Mouse (Mus musculus) kidney, embryonic 16.5 days (tissue): Measurements from ENCODE around the gene Lexm. TPM values are rescaled to one million over a fixed set of nuclear protein-coding genes. Genes with fewer than 3 reads are reported as not detected.
A peak's percentile ranks its signal among the peaks of the same experiment; 100 is the strongest.

Source experiments
- ATAC-seq: fragments of 200-750 bp; cut with Nextera tagmentation; 2 replicates; pipeline ENCODE4 v1.8.0; 2017; ENCODE audit warnings: moderate TSS enrichment; ENCODE audit not compliant: low FRiP score, low TSS enrichment
- H3K27ac ChIP-seq: fragments of 300-500 bp; sonication (generic); 2 replicates; pipeline ENCODE4 v1.5.1; 2014; ENCODE audit warnings: low read length
- H3K27me3 ChIP-seq: fragments of 300-500 bp; sonication (generic); 2 replicates; pipeline ENCODE4 v1.6.1; 2014; ENCODE audit warnings: low read length, control low read depth, mixed read lengths; ENCODE audit not compliant: insufficient read depth
- H3K36me3 ChIP-seq: fragments of 300-500 bp; sonication (generic); 2 replicates; pipeline ENCODE4 v1.6.1; 2014; ENCODE audit warnings: low read length, control low read depth, mixed read lengths; ENCODE audit not compliant: insufficient read depth
- H3K4me1 ChIP-seq: fragments of 300-500 bp; sonication (generic); 2 replicates; pipeline ENCODE4 v1.6.1; 2014; ENCODE audit warnings: low read length, control low read depth, mixed read lengths; ENCODE audit not compliant: insufficient read depth
- H3K4me2 ChIP-seq: fragments of 300-500 bp; sonication (generic); replicated peaks from 2 replicates; pipeline ENCODE4 v1.6.1; 2014; ENCODE audit warnings: low read depth, low read length
- H3K4me3 ChIP-seq: fragments of 300-500 bp; sonication (generic); 2 replicates; pipeline ENCODE4 v1.5.1; 2014; ENCODE audit warnings: mild to moderate bottlenecking, low read length
- H3K9ac ChIP-seq: fragments of 300-500 bp; sonication (generic); replicated peaks from 2 replicates; pipeline ENCODE4 v1.6.1; 2014; ENCODE audit warnings: low read length
- H3K9me3 ChIP-seq: fragments of 300-500 bp; sonication (generic); 2 replicates; pipeline ENCODE4 v1.6.1; 2016; ENCODE audit warnings: low read length, control low read depth
- WGBS: fragments of 180-500 bp; shearing (Covaris S2); extraction: QIAGEN DNeasy Blood & Tissue Kit; methylation state at CpG from one replicate; pipeline ENCODE4 v1.1.7; 2014; 5-methylcytosine and 5-hydroxymethylcytosine counted together
- polyA plus RNA-seq: library from polyadenylated mRNA; unstranded; fragments of >200 nt; fragmentation: Nextera tagmentation; extraction: Ambion mirVana; gene quantifications from 2 replicates; pipeline ENCODE4 v1.2.1, GENCODE M21; 2015

The Lexm gene
- polyA plus RNA-seq, 1 experiment from 2014 or later = not detected

DNA sequence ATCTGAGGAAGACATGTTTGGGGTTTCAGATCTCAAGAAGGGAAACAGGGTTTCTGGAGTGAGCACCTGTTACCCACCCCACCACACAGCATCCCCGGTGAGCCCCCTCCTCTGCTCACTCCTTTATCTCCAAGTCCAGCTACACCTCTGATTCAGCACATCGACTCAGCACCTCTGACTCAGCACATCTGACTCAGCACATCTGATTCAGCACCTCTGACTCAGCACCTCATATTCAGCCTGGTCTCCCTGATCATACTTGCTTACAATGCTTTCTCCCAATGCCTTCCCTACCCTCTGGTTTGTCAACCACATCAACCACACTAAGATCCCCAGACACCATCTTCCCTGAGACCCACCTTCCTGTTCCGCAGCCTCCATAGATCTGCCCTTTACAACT, 3.5 kb downstream of the Lexm start:
- Histone ChIP-seq H3K27ac (no peak overlapping the region), H3K4me1 (peaks cover 6% of the 10 kb centered on the region)

DNA sequence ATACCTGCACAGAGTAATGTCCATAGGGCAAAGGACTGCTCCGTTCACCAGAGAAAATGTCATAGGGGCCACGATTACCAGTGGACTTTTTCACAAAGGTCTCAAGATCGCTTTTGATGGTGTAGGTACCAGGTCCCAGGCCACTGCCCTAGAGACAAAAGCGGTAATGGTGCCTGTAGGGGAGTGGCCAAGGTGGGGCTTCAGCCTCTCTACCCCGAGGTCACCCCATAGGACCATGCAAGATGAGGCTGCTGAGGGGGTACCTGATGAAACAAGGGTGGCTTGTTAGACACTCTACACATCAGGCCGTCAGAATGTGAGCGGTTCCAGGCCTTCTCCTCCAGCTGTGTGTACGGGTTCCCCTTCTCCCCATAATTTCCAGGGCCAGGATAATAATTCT, 3.9 kb downstream of the Lexm start:
- H3K9ac ChIP-seq = no peak overlapping the region
- H3K4me2 ChIP-seq = no peak overlapping the region
- H3K27me3 ChIP-seq = no peaks in the 10 kb centered on the region
- no peaks in the 10 kb centered on the region for H3K9me3 ChIP-seq
- ATAC-seq = no peak
- H3K4me3 ChIP-seq = no peak overlapping the region
- 81% methylated on average over 8 of the region's 8 CpGs for WGBS
- H3K4me1 ChIP-seq = peaks cover 6% of the 10 kb centered on the region
- H3K27ac ChIP-seq = no peak overlapping the region
- no peaks in the 10 kb centered on the region for H3K36me3 ChIP-seq

More for the DNA sequence above, 3.5 kb downstream of the Lexm start:
- ATAC-seq = no peak
- Histone ChIP-seq H3K4me3 (no peak overlapping the region), H3K9ac (no peak overlapping the region), H3K4me2 (no peak overlapping the region), H3K36me3 (no peaks in the 10 kb centered on the region), H3K27me3 (no peaks in the 10 kb centered on the region), H3K9me3 (no peaks in the 10 kb centered on the region)
- 74% methylated on average over 3 of the region's 3 CpGs for WGBS

DNA sequence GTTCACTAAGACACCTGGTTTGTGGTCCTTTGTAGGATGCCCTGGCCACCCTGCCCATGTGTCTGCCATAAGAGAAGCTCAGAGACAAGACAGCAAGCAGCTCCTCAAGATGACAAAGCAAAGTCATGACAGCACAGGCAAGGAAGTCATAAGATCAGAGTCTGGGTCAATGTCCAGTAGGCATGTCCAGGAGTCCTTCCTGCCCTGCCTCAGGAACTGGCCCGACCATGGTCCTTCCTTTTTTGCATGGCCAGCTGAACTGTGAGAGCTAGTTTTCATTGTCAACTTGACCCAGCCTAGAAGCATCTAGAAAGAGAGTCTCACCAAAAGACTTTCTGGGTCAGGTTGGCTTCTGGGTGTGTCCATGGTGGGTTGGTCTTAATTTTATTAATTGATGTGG, 9.1 kb downstream of the Lexm start:
- Histone ChIP-seq H3K9ac (no peak overlapping the region), H3K4me3 (no peak overlapping the region), H3K9me3 (no peaks in the 10 kb centered on the region), H3K4me1 (no peaks in the 10 kb centered on the region), H3K27ac (no peak overlapping the region), H3K36me3 (no peaks in the 10 kb centered on the region), H3K27me3 (no peaks in the 10 kb centered on the region), H3K4me2 (no peak overlapping the region)
- 93% methylated on average over 1 of the region's 1 CpGs for WGBS
- ATAC-seq = no peak

DNA sequence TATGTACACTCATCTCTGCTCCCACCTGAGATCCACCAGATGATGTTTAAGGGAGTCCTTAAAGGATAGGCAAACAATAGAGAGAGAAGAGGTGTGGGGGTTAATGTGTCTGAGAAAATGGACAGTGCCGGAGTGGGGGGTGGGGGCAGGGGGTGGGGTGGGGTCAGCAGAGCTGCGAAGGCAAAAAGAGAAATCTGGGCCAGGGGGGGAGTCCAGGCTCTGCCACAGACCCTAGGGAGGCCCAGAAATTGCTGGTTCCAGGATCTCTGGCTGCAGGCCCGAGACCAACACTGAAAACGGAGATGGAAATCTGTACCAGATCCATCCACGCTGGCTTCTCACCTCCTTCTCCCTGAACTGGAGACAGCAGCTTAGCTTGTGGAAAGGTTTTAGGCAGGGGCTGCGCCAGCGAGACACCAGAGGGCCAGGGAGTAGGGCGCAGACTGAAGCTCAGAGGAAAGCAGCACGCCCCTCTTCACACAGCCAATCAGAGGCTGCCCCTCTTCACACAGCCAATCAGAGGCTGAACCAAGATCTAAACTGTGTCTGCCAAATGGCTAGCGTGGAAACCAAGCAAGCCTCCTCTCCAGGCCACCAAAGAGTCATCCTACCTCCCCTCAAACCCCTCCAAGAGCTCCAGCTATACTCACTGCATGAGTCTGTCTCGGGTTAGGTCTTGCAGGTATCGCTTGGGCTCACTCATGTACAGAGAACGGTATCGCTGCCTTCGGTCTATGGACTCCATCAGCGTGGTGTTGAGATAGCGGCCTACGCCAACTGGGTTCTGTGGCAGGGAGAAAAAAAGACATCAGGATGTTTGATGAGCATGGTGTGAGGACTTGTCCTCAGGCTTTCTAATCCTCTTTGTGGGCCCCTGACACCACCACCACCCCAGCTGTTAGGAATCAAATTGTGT, 10.1 kb downstream of the Lexm start:
- Histone ChIP-seq H3K9ac (0 out of 2 replicates have a peak overlapping the region, but pooled peaks have one; percentile 44), H3K36me3 (no peaks in the 10 kb centered on the region), H3K27me3 (no peaks in the 10 kb centered on the region), H3K4me3 (no peak overlapping the region), H3K4me2 (peak overlapping the region; percentile 15; the same call in 1 of the 2 replicates), H3K9me3 (peaks cover 2% of the 10 kb centered on the region; the same call in 1 of the 2 replicates), H3K4me1 (no peaks in the 10 kb centered on the region), H3K27ac (no peak overlapping the region)
- WGBS = 42% methylated on average over 18 of the region's 18 CpGs
- peak; percentile 91 for ATAC-seq

DNA sequence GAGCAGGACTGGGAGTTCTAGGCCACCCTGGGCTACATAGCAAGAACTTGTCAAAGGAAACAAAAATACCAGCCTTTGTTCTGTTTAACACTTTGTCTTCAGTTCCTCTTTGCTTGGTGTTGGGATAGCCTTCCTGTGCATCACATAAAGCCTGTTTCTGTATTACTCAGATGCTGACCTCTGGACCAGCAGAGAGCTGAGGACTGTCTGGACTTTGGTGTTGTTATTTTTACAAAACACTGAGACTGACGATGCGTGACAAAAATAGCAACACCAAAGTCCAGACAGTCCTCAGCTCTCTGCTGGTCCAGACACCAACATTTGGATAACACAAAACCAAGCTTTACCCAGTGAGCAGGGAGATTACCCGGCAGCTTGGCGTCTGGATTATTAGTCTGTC, 16.3 kb downstream of the Lexm start:
- Histone ChIP-seq H3K4me1 (no peaks in the 10 kb centered on the region), H3K9me3 (peaks cover 4% of the 10 kb centered on the region; the same call in 1 of the 2 replicates), H3K9ac (no peak overlapping the region), H3K27me3 (no peaks in the 10 kb centered on the region), H3K36me3 (no peaks in the 10 kb centered on the region), H3K27ac (no peak overlapping the region), H3K4me3 (no peak overlapping the region), H3K4me2 (no peak overlapping the region)
- WGBS = 59% methylated on average over 4 of the region's 4 CpGs
- ATAC-seq = peak; percentile 35; the same call in 1 of the 2 replicates

DNA sequence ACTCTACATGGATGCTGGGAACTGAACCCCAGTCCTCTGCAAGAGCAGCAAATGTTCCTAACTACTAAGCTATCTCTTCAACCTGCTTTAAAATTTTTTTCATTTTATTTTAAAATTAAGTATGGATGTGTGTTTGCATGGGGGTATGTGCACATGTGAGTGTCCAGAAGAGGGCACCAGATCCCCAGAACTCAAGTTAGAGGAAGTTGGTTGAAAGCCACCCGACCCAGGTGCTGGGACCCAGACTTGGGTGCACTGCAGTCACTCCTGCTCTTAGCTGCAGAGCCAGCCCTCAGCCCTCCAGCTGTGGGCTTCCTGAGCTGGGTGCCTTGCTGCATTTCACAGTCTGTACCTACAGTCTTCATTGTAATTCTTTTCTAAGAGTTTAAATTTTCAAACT, 17.6 kb downstream of the Lexm start:
- WGBS = 55% methylated on average over 1 of the region's 1 CpGs
- Histone ChIP-seq H3K27me3 (no peaks in the 10 kb centered on the region), H3K27ac (no peak overlapping the region), H3K9me3 (peaks cover 4% of the 10 kb centered on the region; the same call in 1 of the 2 replicates), H3K4me2 (no peak overlapping the region), H3K4me3 (no peak overlapping the region), H3K4me1 (no peaks in the 10 kb centered on the region), H3K36me3 (no peaks in the 10 kb centered on the region), H3K9ac (no peak overlapping the region)
- no peak for ATAC-seq

DNA sequence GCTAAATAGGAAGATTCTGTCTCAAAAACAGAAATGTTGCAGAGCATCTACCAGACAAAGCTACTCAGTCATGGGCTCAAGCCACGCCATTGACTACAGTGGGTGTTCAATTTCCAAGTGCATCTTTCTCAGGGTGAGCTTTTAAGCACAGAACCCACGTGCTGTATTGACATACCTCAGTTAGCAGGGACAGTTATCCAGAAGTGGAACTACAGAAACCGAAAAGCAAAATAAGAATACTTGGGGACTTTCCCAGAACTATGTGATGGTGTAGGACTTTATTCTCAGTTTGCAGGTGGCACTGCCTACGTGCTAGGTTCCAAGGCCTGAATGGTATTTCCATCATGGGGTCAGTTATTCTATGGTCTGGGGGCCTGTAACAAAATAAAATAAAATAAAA, 19.3 kb downstream of the Lexm start:
- 84% methylated on average over 4 of the region's 4 CpGs for WGBS
- Histone ChIP-seq H3K4me1 (no peaks in the 10 kb centered on the region), H3K9me3 (peaks cover 4% of the 10 kb centered on the region; the same call in 1 of the 2 replicates), H3K27me3 (no peaks in the 10 kb centered on the region), H3K4me3 (no peak overlapping the region), H3K9ac (no peak overlapping the region), H3K36me3 (no peaks in the 10 kb centered on the region), H3K27ac (no peak overlapping the region), H3K4me2 (no peak overlapping the region)
- no peak for ATAC-seq

DNA sequence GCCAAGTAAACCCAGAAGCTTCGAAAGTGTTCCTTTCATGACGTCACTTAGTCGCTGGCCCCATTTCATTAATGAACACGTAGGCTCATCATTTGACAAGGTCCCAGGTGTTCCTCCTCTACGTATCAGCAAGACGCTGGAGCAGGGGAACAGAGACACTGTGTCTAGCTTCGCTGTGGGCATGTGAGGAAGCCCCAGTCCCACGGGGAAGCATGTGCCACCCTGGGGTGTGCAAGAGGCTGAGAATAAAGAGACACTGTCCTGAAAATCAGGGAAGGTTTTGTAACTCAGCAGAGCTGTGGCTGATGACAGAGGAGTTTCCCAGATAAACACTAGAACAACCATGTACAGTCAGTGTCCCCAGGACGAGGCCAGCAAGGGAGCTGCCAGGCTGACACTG, 20.0 kb downstream of the Lexm start:
- Histone ChIP-seq H3K36me3 (no peaks in the 10 kb centered on the region), H3K9me3 (0 out of 2 replicates have a peak, but pooled peaks cover 2% of the 10 kb centered on the region), H3K9ac (no peak overlapping the region), H3K4me2 (no peak overlapping the region), H3K4me3 (no peak overlapping the region), H3K4me1 (no peaks in the 10 kb centered on the region), H3K27ac (no peak overlapping the region), H3K27me3 (no peaks in the 10 kb centered on the region)
- WGBS = 80% methylated on average over 9 of the region's 9 CpGs
- ATAC-seq = no peak

DNA sequence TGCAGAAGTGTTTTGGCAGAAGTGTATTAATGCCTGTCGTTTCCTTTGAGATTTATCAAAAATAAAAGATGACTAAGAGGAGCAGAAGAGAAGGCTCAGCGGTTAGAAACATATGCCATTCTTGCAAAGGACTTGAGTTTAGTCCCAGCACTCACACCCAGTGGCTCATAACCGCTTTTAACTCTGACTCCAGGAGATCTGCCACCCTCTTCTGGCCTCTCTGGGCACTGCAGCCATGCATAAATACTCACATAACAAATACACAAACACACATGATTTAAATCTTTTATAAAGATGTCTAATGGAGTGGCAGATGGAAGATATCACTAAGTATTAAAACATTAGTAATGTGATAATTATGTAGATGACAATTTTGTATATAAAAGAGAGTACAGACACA, 20.8 kb downstream of the Lexm start:
- Histone ChIP-seq H3K27me3 (no peaks in the 10 kb centered on the region), H3K4me2 (no peak overlapping the region), H3K4me3 (no peak overlapping the region), H3K36me3 (no peaks in the 10 kb centered on the region), H3K27ac (no peak overlapping the region), H3K9ac (no peak overlapping the region), H3K4me1 (no peaks in the 10 kb centered on the region), H3K9me3 (0 out of 2 replicates have a peak, but pooled peaks cover 2% of the 10 kb centered on the region)
- 70% methylated on average over 3 of the region's 3 CpGs for WGBS
- no peak for ATAC-seq

DNA sequence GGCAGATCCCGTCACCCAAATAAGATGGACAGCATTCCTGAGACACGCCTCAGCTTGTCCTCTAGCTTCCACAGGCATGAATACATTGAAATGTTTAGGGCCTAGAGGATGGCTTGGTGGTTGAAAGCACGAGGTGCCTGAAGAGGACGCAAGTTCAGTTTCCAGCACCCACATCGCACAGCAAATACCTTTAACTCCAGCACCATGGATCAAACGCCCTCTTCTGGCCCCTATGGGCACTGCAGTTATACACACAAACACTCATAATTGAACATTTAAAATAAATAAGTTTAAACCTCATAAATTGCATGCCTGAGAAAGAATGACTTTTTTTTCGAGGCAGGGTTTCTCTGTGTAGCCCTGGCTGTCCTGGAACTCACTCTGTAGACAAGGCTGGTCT, 23.4 kb downstream of the Lexm start:
- Histone ChIP-seq H3K9ac (no peak overlapping the region), H3K9me3 (0 out of 2 replicates have a peak, but pooled peaks cover 2% of the 10 kb centered on the region), H3K4me3 (no peak overlapping the region), H3K27ac (no peak overlapping the region), H3K4me2 (no peak overlapping the region), H3K4me1 (no peaks in the 10 kb centered on the region), H3K27me3 (no peaks in the 10 kb centered on the region), H3K36me3 (peaks cover 4% of the 10 kb centered on the region; the same call in 1 of the 2 replicates)
- no peak for ATAC-seq
- 68% methylated on average over 7 of the region's 7 CpGs for WGBS
